Mouse (Mus musculus): Measurements from ENCODE around the gene Lrrc41. TPM values are rescaled to one million over a fixed set of nuclear protein-coding genes. Genes with fewer than 3 reads are reported as not detected.

Lrrc41 gene
- total RNA-seq, 4 experiments from 2014 or later, result 45.2 to 53.2 (median 50.0) TPM

DNA sequence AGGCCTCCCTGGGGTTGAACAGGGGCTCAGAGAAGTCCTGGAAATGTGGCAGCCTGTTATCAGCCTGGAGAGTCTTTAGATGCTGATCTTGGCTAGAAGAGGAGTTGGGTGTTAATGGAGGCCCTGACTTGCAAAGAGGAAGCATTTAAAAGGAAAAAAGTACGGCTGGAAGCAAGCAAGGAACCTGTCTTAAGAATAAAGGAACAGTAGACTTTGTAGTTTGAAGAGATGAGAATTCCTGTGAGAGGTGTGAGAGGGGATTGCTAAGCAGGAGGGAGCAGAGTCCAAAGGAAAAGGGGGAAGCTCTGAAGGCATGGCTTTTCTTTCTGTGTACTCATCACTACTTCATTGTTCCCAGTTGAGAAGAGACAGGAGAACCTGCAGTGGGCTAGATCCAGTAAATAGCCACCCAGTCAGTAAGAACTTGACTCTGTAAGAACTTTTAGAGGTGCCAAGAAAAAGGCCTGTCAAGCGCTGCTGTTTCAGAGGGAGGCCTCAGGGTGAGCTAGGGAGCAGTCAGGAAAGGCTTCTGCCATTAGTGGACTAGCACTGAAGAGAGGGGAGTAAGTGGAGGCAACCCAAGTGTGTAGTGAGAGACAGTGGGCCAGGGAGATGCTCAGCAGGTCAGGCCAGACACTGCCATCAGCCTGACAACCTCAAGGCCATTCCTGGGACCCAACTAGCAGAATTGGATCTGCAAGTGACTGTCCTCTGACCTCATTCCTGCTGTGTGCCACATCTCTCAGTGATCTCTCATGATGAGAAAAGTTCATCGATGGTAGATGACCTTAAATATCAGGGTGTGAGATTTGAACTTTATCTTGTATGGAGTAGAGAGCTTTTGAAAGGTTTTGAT lies 2.4 kb downstream of the Lrrc41 start:
- no peak for DNase-seq (ENCODE audit: low spot score in 2 of 2)

DNA sequence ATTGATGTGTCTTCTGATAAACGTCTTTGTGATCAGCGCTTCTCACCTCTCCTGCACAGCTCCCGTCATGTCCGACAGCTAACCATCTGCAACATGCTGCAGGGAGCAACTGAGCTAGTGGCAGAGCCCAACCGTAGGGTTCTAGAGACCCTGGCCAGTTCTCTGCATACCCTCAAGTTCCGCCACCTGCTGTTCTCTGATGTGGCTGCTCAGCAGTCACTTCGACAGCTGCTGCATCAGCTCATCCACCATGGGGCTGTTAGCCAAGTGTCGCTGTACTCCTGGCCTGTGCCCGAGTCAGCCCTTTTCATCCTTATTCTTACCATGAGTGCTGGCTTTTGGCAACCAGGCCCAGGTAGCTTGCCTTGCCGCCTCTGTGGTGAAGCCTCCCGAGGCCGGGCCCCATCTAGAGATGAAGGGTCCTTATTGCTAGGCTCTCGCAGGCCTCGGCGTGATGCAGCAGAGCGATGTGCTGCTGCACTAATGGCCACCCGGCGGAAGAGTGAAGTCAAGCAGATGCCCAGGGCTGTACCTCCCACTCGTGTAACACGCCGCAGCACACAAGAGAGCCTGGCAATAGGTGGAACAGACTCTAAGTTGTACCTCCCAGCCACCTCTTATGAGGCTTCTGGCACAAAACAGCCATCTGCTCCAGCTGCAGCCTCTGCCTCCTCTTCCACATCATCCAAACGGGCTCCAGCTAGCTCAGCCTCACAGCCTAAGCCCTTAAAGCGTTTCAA lies 13.6 kb downstream of the Lrrc41 start:
- peak in 1 of 2 experiments; percentile 33 for DNase-seq (ENCODE audit: low spot score in 2 of 2)

DNA sequence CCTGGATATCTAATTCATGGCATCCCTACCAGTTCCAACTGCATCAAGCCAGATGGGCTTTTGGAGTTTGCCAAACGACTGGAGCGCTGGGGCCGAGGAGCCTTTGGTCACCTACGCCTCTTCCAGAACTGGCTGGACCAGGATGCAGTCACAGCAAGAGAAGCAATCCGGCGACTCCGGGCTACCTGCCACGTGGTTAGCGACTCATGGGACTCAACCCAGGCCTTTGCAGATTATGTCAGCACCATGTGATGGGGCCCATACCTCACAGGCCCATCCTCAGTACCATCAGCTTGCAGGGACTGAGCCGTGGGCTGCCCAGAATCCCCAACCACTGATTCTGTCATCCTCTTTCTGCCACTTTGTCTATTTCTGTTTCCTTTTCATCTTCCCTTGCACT lies 21.2 kb downstream of the Lrrc41 start:
- DNase-seq (ENCODE audit: low spot score in 2 of 2), result no peak

DNA sequence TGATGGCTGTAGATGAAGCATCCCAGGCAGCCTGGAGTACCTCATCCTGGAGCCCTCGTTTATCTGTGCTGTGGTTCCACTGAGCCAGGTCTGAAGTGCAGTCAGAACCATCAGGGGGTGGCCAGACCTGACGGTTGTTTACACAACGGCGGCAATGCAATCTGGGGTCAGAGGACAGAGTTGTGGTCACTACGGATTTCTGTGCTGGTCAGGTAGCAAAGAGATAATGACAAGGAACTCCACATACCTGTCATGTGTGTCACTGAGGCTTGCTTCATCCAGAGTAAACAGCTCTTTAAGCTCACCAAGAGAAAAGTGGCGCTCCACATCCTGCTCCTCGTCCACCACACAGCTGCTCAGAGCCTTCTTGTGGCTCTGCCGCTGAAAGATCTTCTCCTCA lies 22.1 kb downstream of the Lrrc41 start:
- DNase-seq (ENCODE audit: low spot score in 2 of 2), result no peak

DNA sequence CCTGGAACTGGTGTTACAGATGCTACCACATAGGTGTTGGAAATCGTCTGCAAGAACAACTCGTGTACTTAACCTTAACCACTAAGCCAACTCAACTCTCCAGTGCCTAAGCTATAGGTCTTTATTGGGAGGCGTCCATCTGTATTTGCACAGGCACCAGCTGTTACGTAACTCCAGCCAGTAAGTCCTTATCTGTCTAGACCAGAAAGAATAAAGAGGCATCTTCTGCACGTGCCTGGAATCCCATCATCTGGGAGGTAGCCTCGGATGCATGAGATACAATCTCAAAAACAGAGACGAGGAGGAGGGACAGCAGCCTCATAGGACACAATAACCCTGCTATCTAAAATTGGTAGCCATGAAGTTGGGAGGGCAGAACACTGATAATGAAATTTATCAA lies 25.9 kb downstream of the Lrrc41 start:
- DNase-seq (ENCODE audit: low spot score in 2 of 2), result no peak

DNA sequence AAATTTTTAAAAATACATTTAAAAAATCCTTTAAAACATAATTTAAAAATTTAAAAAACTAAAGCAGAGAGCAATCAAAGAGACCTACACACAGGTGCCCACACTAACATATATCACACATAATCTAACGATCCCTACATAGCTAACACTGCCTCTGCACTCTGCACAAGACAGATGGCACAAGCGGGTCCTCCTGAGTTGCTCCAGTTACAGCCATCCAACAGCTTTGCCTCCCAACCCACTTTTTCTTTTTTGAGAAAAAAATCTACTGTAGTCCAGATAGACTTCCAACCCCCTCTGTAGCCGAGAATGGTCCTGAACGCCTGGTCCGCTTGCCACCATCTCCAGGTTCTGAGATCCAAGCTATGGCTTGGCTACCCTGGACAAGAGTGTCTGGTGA lies 30.2 kb downstream of the Lrrc41 start:
- no peak for DNase-seq (ENCODE audit: low spot score in 2 of 2)

DNA sequence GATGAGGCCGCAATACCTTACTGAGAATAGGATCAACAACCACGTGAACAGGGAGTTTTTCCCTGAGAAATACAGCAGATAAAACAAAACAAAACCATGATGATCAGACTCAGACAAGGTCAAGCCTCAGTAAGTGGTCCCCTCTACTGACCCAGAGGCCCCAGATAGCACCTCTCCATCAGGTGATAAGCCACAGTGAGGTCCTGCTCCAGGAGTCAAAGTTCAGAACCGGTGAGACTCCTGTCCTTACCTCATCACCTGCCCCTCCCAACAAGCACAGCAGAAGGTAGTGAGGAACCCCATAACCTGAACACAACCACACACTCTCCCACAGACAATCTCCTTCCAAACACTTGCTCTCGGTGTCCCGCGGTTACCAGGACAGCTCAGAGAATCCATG lies 35.6 kb downstream of the Lrrc41 start:
- DNase-seq (ENCODE audit: low spot score in 2 of 2), result no peak

DNA sequence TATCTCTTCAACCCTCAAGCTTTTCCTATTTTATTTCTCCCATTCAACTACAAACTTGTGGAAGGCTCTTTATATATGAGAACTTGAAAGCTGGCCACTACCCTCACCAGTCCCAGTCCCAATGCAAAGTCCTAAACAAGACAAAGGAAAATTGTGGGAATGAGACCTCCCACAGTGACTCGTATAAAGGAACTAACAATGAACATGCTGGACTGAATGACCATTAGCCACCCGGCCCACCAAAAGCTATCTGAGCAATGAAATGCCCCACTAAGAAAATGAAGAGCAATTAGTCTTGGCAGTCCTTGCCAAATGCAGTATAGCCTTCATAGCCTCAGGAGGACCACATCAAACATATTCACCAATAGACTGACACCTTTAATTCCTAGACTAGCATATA lies 36.4 kb downstream of the Lrrc41 start:
- DNase-seq (ENCODE audit: low spot score in 2 of 2), result no peak

DNA sequence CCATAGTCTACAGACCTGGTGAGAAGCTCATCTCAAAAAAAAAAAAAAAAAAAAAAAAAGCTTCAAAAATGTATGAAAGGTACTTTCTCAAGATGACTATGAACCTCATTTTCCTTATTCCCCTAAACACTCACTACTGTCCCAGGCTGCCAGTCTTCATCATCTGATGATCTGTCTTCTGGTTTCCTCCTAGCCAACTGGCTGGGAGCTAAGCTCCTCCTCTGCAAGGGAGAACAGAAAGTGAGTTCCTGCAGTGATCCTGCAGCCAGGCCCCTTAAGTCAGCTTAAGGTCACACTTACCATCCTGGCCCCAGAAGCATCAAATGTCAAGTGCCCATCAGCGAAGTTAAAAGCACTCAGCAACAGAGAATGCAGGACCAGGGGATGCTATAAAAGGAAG lies 47.7 kb downstream of the Lrrc41 start:
- no peak for DNase-seq (ENCODE audit: low spot score in 2 of 2)

DNA sequence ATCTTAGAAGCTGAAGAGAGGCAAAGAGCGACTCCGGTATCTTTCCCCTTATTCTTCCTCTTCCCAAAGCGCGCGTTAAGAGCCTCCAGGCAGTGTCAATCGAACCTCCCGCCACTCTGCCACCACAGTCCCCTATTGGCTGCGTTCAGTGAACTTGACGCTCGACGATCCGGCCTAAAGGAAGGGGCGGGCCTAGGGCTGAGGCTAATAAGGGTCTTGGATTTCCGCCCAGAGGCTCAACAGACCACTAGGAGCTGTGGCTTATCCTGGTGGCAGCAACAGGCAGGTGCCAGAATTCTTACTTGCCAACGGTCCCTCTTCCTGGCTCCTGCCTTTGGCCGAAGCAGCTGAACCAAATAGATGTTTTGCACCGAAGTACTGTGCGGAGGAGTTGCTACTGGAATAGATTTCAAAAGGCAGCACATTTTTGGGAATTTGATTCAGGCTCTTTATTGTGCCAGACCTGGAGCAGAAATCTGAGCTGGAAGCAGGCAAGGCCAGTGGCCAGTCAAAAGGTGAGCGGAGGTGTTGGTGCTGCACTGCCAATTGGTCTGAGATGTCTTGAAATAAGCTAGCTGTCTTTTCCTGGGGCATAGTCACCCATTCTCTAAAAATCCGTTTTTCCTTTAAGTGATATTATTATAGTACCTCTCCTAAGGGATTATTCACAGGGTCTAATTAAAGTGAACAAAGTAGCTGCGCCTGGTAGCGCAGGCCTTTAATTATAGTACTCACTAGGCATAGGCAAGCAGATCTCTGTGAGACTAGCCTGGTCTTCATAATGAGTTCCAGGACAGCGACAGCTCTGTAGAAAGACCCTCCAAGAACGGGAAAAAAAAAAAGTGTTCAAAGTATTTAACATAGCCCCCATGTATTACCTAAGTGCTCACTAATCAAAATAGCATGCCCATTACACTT lies 48.8 kb downstream of the Lrrc41 start, which contains the start of the genes Rad54l and Pomgnt1:
Rad54l (minus strand) TSS at position 89 of the 918 bp plus-strand sequence.
Pomgnt1 (plus strand) TSS at position 239 of the 918 bp plus-strand sequence.
- peak in 1 of 2 experiments; percentile 67 for DNase-seq (ENCODE audit: low spot score in 2 of 2)

DNA sequence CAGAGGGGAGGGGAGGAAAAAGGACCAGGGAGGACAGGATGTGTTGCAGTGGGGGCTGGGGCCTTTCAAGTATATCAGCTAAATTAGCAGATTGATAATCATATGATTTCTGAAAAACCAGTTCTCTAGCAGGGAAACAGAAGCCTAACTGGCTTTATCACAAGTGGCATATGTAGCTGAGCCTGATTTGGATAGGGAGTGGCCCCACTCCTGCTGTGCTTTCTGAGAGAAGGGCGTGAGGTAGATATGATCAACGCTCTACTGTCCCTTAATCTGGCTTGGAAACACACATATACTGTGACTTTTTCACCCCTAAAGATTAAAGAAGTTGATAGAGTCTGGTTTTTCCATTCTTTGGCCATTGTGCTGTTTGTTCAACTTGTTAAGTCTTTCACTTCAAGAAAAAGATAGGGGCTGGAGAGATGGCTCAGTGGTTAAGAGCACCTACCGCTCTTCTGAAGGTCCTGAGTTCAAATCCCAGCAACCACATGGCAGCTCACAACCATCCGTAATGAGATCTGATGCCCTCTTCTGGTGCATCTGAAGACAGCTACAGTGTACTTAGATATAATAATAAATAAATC lies 50.8 kb downstream of the Lrrc41 start:
- no peak for DNase-seq (ENCODE audit: low spot score in 2 of 2)

DNA sequence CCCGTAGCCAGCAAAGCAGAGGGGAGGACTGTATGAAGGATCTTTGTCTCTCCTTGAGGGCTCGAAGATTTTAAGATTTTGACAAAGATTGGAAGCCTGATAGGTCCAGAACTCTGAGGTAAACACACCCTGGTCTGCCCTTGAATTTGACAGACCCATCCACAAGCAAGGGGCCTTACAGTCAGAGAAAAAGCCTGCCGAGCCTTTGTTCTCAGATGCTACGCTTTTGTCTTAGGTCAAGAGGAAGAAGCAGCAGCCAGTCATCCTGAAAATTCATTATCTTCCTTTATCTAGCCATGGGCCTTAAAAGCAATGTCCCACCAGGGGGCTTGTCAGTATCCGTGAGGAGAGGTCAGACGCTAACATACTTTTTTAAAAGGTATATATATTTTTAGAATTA lies 52.9 kb downstream of the Lrrc41 start:
- no peak for DNase-seq (ENCODE audit: low spot score in 2 of 2)

DNA sequence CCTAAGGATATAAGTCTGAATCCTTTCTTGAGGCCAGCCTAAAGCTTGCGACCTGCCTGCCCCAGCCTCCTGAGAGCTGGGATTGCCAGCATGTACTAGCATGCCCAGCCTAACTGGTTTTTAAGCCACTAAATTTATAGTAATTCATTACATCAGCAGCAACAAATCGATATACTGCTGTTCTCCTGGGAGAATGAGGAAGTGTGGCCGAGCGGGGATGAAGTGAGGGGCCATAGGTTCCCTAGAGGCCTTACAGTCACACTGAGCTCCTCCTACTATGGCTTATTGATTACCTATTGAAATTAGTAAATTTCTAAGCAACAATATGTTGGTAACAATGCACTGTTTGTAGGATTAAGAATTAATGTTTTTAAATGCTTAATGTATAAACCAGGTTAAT lies 58.1 kb downstream of the Lrrc41 start:
- no peak for DNase-seq (ENCODE audit: low spot score in 2 of 2)

DNA sequence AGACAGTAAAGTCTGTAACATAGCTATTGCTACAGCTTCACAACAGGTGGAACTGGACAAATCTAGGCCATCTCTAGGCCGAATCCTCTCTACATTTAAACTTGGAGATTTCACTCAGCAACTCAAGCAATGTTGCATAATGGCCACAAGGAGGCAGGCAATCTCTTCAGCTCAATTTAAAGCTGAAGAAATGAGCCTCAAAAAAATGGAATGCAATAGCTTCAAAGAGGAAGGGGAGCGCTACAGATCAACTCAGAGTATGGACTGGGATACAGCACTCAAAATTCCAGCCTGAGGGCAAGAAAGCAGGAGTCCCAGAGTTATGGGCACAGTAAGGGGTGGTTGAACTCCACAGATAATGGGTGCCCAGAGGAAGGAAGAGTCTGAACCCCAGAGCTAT lies 59.9 kb downstream of the Lrrc41 start:
- DNase-seq (ENCODE audit: low spot score in 2 of 2), result no peak

DNA sequence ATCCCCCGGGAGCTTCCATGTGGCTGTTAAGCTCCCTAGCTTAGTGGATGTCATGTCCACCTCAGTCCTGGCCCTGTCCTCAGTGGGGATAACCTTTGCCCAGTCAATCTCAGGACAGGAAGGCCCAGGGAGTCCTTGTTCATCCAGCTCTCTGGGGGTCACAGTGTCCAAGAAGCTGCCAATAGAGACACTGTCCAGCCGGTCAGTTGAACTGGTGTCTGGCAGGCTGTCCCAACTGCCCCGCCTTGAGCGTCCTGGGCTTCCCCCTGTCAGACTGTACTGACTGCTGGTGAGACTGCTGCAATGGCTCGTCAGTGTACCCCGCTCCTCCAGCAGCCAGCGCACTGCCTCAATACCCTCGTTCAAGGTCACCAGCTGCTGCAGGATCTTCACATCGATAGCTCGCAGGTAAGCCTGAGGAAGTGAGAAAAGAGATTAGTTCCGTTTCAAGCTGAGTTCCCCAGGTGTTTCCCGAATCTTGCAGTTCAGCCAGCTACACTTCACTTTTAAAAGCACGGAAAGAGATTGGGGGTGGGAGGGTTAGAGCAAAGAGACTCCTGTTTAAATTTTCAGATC lies 62.4 kb downstream of the Lrrc41 start:
- no peak for DNase-seq (ENCODE audit: low spot score in 2 of 2)

DNA sequence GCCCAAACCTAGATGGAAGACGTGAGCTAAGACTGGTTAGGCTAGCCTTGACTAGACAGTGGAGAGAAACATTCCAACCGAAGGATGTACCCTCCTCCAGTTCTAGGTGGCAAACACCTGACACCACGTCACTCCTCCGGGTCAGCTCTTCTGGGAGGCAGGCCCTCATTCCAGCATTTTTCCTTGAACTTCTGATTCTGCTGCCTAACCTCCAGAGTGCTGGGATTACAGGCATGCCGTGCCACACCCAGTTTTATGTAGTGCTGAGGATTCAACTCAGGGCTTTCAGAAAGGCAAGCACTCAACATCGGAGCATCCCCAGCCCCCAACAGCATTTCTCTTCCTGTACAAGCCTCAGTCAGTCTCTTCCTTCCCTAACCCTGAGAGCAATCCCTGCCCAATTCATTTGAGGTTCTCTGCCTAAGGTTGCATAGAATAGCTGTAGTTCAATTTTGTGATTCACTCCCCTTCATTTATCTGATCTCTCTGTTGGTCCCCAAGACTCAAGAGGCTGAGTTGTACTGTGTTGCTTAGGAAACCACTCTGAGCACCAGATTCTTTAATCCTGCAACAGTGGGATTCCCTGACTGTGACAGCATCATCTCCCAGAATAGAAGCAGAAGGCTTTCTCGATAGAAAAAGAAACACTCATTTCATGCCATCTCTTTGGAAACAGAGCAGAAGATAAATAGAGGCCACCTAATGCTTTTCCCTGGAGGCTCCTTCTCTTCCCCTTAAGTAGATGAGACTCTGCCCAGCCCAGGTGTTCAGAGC lies 65.9 kb downstream of the Lrrc41 start:
- no peak for DNase-seq (ENCODE audit: low spot score in 2 of 2)

DNA sequence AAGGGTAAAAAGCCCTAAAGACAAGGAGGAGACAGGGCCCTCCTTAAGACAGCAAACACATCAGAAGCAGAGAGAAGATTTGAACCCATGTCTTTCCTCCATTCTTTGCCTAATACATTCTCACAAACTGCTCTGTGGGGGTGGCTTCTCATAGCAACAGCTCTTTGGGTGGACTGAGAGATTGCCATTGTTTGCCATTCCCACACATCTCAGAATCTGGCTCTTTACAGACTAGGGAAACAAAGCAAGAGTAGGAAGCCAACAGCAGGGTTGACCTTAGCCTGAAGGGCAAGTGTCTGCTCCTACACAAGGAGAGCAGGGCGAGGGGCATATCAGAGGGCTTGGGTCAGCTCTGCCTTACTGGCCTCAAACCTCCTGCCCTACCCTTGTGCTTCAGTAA lies 66.7 kb downstream of the Lrrc41 start:
- no peak for DNase-seq (ENCODE audit: low spot score in 2 of 2)

DNA sequence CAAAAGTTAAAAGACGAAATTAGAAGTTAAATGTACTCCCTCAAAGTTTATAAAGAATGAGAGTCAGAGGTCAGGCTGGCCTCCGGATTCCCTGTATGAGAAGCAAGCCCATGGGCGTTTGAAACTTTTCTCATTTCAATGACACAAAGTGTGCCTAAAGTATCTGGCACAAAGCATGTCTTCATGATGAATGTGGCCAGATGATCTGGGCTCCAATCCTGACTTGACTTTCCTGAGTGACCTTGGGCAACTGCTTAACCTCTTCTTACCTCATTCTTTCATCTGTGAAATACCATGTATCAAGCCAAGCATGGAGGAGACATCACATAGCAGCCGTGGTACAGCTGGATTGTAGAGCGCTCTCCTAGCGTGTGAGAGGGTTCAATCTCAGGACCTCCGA lies 67.2 kb downstream of the Lrrc41 start:
- DNase-seq (ENCODE audit: low spot score in 2 of 2), result no peak

DNA sequence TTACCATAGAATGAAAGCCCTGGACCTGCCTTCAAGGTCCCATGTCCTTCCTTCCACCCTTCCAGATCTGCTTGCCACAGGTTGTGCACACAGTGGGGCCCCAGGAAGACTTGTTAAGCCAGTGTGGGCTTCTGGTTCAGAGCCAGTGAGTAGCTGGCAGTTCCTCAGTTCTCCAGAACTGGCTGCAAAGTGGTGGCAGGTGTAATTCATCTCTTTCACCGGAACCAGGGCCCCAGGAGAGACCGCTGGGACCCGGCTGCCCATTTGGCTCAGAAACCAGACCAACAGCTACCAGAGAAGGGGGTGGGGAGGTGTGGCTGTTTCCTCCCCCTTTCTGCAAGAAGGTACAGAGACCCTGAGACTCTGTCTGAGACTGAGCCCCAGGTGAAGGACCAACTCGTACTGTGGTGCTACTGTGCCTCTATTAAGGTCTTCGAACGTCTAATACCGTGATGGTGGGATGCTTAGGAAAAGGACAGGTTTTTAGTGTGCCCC lies 68.3 kb downstream of the Lrrc41 start:
- DNase-seq (ENCODE audit: low spot score in 2 of 2), result no peak

Data from left cerebral cortex, adult 8-10 months (tissue).